Mouse (Mus musculus) CH12.LX (cell line): ENCODE measurements at regions not wholly inside any gene's neighbourhood (a gene's known extent, or its start where the extent isn't known, plus 50 kb on each side); places are given as distances from the start of the nearest gene placed in this dataset.

Experiments used
- DNase-seq: peaks from one replicate; pipeline ENCODE4 v3.0.0-alpha.2; 2013; ENCODE audit errors: extremely low read depth
- H3K27ac ChIP-seq: 2 replicates; pipeline ENCODE4 v1.5.1; 2012; ENCODE audit warnings: low read depth, mild to moderate bottlenecking, control low read depth, moderate library complexity; ENCODE audit not compliant: insufficient read depth
- H3K27me3 ChIP-seq: replicated peaks from 2 replicates; pipeline ENCODE3; 2012; ENCODE audit warnings: inconsistent platforms
- H3K36me3 ChIP-seq, 2 experiments: replicated peaks in 1 of 2; 2 replicates each; pipeline versions ENCODE3 to v1.6.1; 2012; ENCODE audit warnings: inconsistent platforms in 1 of 2, low read length in 1 of 2, mild to moderate bottlenecking in 1 of 2, mixed read lengths in 1 of 2, moderate library complexity in 1 of 2; ENCODE audit not compliant: control insufficient read depth in 1 of 2, insufficient read depth in 1 of 2
- H3K4me1 ChIP-seq, 2 experiments: 2 replicates each; pipeline ENCODE4 v1.6.1; 2012; ENCODE audit warnings: inconsistent platforms in 1 of 2, moderate library complexity in 1 of 2; ENCODE audit not compliant: insufficient read depth in 2 of 2, control insufficient read depth in 1 of 2
- H3K4me2 ChIP-seq: 2 replicates; pipeline ENCODE4 v1.6.1; 2012; ENCODE audit warnings: low read depth, mild to moderate bottlenecking, control low read depth; ENCODE audit not compliant: poor library complexity, insufficient read depth, severe bottlenecking
- H3K4me3 ChIP-seq, 3 experiments: fragments of 150-350 bp in 1 of 3; sonication (generic) in 1 of 3; replicated peaks in 1 of 3; 2 replicates each; pipeline versions ENCODE3 to v1.5.1; 2011 to 2012; ENCODE audit warnings: low read depth in 2 of 3, low read length in 2 of 3, mild to moderate bottlenecking in 2 of 3, moderate library complexity in 2 of 3, control low read depth in 1 of 3, improper control_type of control experiment in 1 of 3, inconsistent platforms in 1 of 3, mixed read lengths in 1 of 3; ENCODE audit not compliant: poor library complexity in 1 of 3
- H3K79me2 ChIP-seq: replicated peaks from 2 replicates; pipeline ENCODE4 v1.6.1; 2012; ENCODE audit warnings: mild to moderate bottlenecking, moderate library complexity; ENCODE audit not compliant: control insufficient read depth, poor library complexity, insufficient read depth, severe bottlenecking; ENCODE audit errors: extremely low read depth
- H3K9ac ChIP-seq: 2 replicates; pipeline ENCODE4 v1.6.1; 2012; ENCODE audit warnings: low read depth, mild to moderate bottlenecking, control low read depth, moderate library complexity; ENCODE audit not compliant: insufficient read depth
- H3K9me3 ChIP-seq: replicated peaks from 2 replicates; pipeline ENCODE3; 2012; ENCODE audit warnings: low read length, inconsistent platforms, mixed read lengths
- BHLHE40 ChIP-seq: IDR thresholded peaks from 2 replicates; pipeline ENCODE4 v1.6.1; 2011; ENCODE audit warnings: mild to moderate bottlenecking, low read depth, low read length, improper control_type of control experiment
- CHD1 ChIP-seq: IDR thresholded peaks from 2 replicates; pipeline ENCODE4 v1.6.1; 2012; ENCODE audit warnings: low read depth, low read length, improper control_type of control experiment, inconsistent platforms
- CTCF ChIP-seq, 2 experiments: IDR thresholded peaks in 1 of 2; conservative IDR thresholded peaks in 1 of 2; 2 replicates each; pipeline ENCODE4 v1.5.1; 2011 to 2012; ENCODE audit warnings: low read depth in 2 of 2, low read length in 2 of 2, improper control_type of control experiment in 1 of 2, inconsistent platforms in 1 of 2, mild to moderate bottlenecking in 1 of 2, moderate library complexity in 1 of 2
- ELF1 ChIP-seq: IDR thresholded peaks from 2 replicates; pipeline ENCODE4 v1.6.1; 2014; ENCODE audit warnings: low read depth, mild to moderate bottlenecking, inconsistent platforms, low read length, improper control_type of control experiment
- EP300 ChIP-seq: IDR thresholded peaks from 2 replicates; pipeline ENCODE4 v1.6.1; 2011; ENCODE audit warnings: low read length, improper control_type of control experiment
- ETS1 ChIP-seq: conservative IDR thresholded peaks from 2 replicates; pipeline ENCODE4 v1.6.1; 2012; ENCODE audit warnings: low read depth, mild to moderate bottlenecking, inconsistent platforms, low read length, improper control_type of control experiment, moderate library complexity
- IRF4 ChIP-seq: IDR thresholded peaks from 2 replicates; pipeline ENCODE4 v1.6.1; 2014; ENCODE audit warnings: low read depth, mild to moderate bottlenecking, inconsistent platforms, low read length, improper control_type of control experiment
- JUND ChIP-seq: conservative IDR thresholded peaks from 2 replicates; pipeline ENCODE4 v1.6.1; 2011; ENCODE audit warnings: low read depth, low read length, improper control_type of control experiment
- MAFK ChIP-seq: IDR thresholded peaks from 2 replicates; pipeline ENCODE4 v1.6.1; 2011; ENCODE audit warnings: low read length, improper control_type of control experiment; ENCODE audit not compliant: insufficient replicate concordance
- MAX ChIP-seq: IDR thresholded peaks from 2 replicates; pipeline ENCODE4 v1.6.1; 2011; ENCODE audit warnings: low read length, improper control_type of control experiment
- MAZ ChIP-seq: IDR thresholded peaks from 2 replicates; pipeline ENCODE4 v1.6.1; 2012; ENCODE audit warnings: low read depth, mild to moderate bottlenecking, inconsistent platforms, low read length, improper control_type of control experiment, moderate library complexity
- MXI1 ChIP-seq: IDR thresholded peaks from 2 replicates; pipeline ENCODE4 v1.6.1; 2011; ENCODE audit warnings: mild to moderate bottlenecking, low read depth, low read length, improper control_type of control experiment
- MYC ChIP-seq: IDR thresholded peaks from 2 replicates; pipeline ENCODE4 v1.6.1; 2011; ENCODE audit warnings: low read depth, mild to moderate bottlenecking, improper control_type of control experiment, low read length
- PAX5 ChIP-seq: IDR thresholded peaks from 2 replicates; pipeline ENCODE4 v1.6.1; 2012; ENCODE audit warnings: low read length, inconsistent platforms, mixed read lengths
- RCOR1 ChIP-seq: conservative IDR thresholded peaks from 2 replicates; pipeline ENCODE4 v1.6.1; 2012; ENCODE audit warnings: low read depth, mild to moderate bottlenecking, inconsistent platforms, low read length, improper control_type of control experiment
- SIN3A ChIP-seq: IDR thresholded peaks from 2 replicates; pipeline ENCODE4 v1.6.1; 2012; ENCODE audit warnings: low read length, improper control_type of control experiment, inconsistent platforms
- SMC3 ChIP-seq: IDR thresholded peaks from 2 replicates; pipeline ENCODE4 v1.6.1; 2011; ENCODE audit warnings: low read depth, low read length, improper control_type of control experiment
- USF1 ChIP-seq: IDR thresholded peaks from 2 replicates; pipeline ENCODE4 v1.6.1; 2014; ENCODE audit warnings: low read depth, mild to moderate bottlenecking, inconsistent platforms, low read length, improper control_type of control experiment
- USF2 ChIP-seq: conservative IDR thresholded peaks from 2 replicates; pipeline ENCODE4 v1.6.1; 2011; ENCODE audit warnings: low read depth, low read length, improper control_type of control experiment
- ZC3H11A ChIP-seq: IDR thresholded peaks from 2 replicates; pipeline ENCODE4 v1.6.1; 2012; ENCODE audit warnings: low read depth, mild to moderate bottlenecking, inconsistent platforms, low read length, improper control_type of control experiment
- ZNF384 ChIP-seq: IDR thresholded peaks from 2 replicates; pipeline ENCODE4 v1.6.1; 2012; ENCODE audit warnings: low read depth, low read length, improper control_type of control experiment, inconsistent platforms
- dilution Hi-C: fragments of 300-500 bp; cut with MboI; formaldehyde crosslinking; loops from 2 replicates; pipeline ENCODE4 v1.14.3; 2020; ENCODE audit warnings: low sequenced_read_pairs; ENCODE audit not compliant: extremely low pct_unique_long_range_greater_than_20kb, extremely low pct_ligation_motif_present
- in situ Hi-C: fragments of 300-500 bp; cut with MboI; formaldehyde crosslinking; loops from 3 replicates; pipeline ENCODE4 v1.14.3; 2019; ENCODE audit warnings: low sequenced_read_pairs, low pct_ligation_motif_present, low pct_unique_long_range_greater_than_20kb, mixed read lengths

- H3K4me2 ChIP-seq, result no peak overlapping the region
- H3K4me1 ChIP-seq, result no peaks in the 10 kb centered on the region
- no peaks in the 10 kb centered on the region for H3K79me2 ChIP-seq
- DNase-seq, result no peak
- in situ Hi-C loops (no loop called here), dilution Hi-C loops (no loop called here)
- H3K27me3 ChIP-seq, result no peaks in the 10 kb centered on the region
- H3K9ac ChIP-seq, result no peak overlapping the region
- H3K9me3 ChIP-seq, result no peaks in the 10 kb centered on the region
- H3K27ac ChIP-seq, result no peak overlapping the region
- H3K4me3 ChIP-seq, result no peak overlapping the region
- no peaks in the 10 kb centered on the region for H3K36me3 ChIP-seq
- no peak for TF ChIP-seq IRF4
- TF ChIP-seq JUND, result no peak
Observed at GRCm38 (mm10) chr14:102392351-102392750, 590.1 kb downstream of the Kctd12 start.

- Histone ChIP-seq H3K4me2 (no peak overlapping the region), H3K9ac (no peak overlapping the region), H3K36me3 (no peaks in the 10 kb centered on the region), H3K4me1 (no peaks in the 10 kb centered on the region), H3K9me3 (no peaks in the 10 kb centered on the region), H3K27ac (no peak overlapping the region), H3K27me3 (no peaks in the 10 kb centered on the region), H3K79me2 (no peaks in the 10 kb centered on the region), H3K4me3 (no peak overlapping the region)
- dilution Hi-C loops (no loop called here), in situ Hi-C loops (no loop called here)
- TF ChIP-seq ELF1, result no peak
- TF ChIP-seq CHD1, result no peak
- no peak for TF ChIP-seq MXI1
- no peak for TF ChIP-seq MAFK
- no peak for TF ChIP-seq ZC3H11A
- TF ChIP-seq EP300, result no peak
- no peak for TF ChIP-seq RCOR1
- TF ChIP-seq MYC, result no peak
- TF ChIP-seq USF1, result no peak
- TF ChIP-seq ZNF384, result no peak
- no peak for TF ChIP-seq SIN3A
- no peak for DNase-seq
Observed at GRCm38 (mm10) chr14:102372994-102373567, 609.4 kb downstream of the Kctd12 start.

GRCm38 (mm10) chr14:102361589-102361988 is 620.8 kb downstream of the Kctd12 start:
- no peak overlapping the region for H3K4me2 ChIP-seq
- no peaks in the 10 kb centered on the region for H3K9me3 ChIP-seq
- H3K27ac ChIP-seq, result no peak overlapping the region
- no peak overlapping the region for H3K9ac ChIP-seq
- no peak for DNase-seq
- dilution Hi-C loops (no loop called here), in situ Hi-C loops (no loop called here)
- H3K36me3 ChIP-seq, result no peaks in the 10 kb centered on the region
- H3K27me3 ChIP-seq, result no peaks in the 10 kb centered on the region
- H3K4me1 ChIP-seq, result no peaks in the 10 kb centered on the region
- TF ChIP-seq USF2, result no peak
- TF ChIP-seq PAX5, result no peak
- no peak for TF ChIP-seq USF1
- no peak for TF ChIP-seq SMC3
- TF ChIP-seq MXI1, result no peak
- no peak for TF ChIP-seq CTCF (conservative IDR thresholded peaks at IDR 0.05 in 1 of 2, IDR thresholded peaks at IDR 0.05 in 1 of 2; ENCODE audit: low read depth in 2 of 2, low read length in 2 of 2)
- TF ChIP-seq ZNF384, result no peak
- no peak for TF ChIP-seq SIN3A
- no peak for TF ChIP-seq MAFK
- no peak for TF ChIP-seq MAX
- no peak for TF ChIP-seq ZC3H11A
- TF ChIP-seq ELF1, result no peak
- no peak for TF ChIP-seq ETS1
- no peak for TF ChIP-seq MAZ
- no peak for TF ChIP-seq BHLHE40
- no peaks in the 10 kb centered on the region for H3K79me2 ChIP-seq
- no peak overlapping the region for H3K4me3 ChIP-seq
